Mouse (Mus musculus): Measurements from ENCODE around the gene Zfp366.
"Not testable (repeated sequence)": the region's sequence is repeated elsewhere in the genome, so short reads cannot be mapped to it uniquely, and the experiment has no call there.

Gene Zfp366

DNA sequence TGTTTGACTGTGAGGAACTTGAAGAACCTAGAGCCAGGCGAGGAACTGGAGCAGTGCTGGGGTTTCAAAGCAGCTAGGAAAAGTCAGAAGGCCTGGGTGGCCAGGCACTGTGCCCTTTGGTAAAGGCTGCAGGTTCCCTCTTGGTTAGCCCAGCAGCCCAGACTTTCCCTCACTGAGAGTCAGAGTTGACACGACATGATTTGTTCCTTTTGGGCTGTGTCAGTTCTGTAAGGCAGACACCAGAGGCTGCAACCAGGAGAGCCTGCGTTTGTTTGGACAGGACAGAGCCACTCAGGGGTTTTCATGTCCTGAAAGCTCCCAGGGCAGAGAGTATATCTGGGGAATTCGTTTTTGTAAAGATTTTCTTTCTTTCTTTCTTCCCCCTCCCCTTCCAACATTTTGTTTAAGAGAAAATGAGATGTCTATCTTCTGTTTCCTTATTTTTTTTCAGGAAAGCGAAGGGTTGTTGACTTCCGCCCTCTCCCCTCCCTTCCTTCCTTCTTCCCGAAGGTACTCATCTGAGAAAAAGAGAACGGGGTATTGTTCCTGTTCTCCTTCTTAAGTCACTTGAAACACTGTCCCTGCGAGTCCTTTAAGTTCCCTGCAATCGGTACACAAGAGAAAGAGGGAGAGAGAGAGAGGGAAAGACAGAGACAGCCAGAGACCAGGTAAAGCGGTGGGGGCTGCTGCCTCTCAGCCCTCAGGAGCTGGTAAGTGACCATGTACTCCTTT lies at the start of gene Zfp366:
TSS of gene Zfp366 (plus strand) at position 669 of the 732 bp plus-strand sequence.
- DNase-seq, result no peak

DNA sequence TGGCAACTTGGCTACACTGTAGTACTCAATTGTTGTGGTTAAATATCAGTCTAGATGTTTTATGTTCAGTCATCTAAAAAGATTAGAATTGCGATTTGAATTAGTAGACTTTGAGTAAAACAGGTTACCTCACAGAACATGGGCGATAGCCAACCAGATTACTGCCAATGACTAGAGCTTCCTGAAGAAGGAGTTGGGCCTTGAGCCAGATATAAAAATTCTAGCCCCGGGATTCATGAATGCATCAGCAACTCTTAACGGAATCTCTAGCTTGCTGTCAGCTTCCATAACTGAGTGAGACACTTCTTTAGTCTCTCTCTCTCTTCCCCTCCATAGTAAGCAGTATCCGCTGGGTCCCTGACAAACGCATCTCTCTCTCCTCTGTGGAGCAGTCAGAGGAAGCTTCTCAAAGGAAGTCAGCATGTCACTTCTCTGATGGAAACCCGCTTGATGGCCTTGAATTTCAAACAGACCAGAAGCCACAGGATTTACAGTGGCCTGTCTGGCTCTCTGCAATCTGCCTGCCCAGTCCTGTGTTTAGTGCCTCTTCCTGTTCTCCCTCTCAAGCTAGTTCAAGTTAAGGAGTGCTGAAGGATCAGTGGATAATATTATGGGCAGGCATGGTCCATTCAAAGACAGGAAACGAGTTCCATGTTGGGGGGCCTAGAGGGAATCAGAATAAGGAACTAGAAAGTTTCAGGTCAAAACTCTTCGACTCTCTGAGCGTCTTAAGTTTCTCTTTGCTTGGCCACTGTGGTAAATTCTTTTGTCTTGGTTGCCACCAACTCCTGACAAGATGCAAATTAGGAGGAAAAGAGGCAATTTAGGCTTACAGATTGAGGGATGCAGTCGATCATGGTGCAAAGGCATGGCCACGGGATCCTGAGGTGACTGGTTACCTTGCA lies 46.0 kb upstream of the Zfp366 start:
- DNase-seq, result no peak

DNA sequence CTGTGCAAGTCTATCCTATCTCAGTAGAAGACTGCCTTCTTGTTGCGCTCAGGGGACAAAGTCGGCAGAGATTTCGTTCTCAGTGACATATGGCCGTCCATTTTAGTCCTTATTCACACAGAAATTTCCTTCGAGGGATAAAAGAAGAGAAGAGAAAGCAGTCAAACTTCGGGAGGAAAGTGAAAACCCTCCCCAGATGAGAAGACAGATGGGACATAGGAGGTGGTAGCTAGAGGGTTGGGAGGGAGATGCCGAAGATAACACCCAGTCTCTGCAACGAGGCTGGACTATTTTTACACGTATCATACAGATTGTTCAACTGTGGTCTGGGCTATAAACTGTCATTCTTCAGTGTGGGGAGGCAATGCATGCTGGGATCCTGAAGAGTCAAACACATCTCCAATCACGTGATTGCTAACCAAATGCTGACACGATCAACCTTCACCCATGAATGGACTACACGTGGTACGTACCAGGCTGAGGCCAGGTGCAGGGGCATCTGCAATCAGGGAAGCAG lies 38.2 kb upstream of the Zfp366 start:
- DNase-seq, result no peak

DNA sequence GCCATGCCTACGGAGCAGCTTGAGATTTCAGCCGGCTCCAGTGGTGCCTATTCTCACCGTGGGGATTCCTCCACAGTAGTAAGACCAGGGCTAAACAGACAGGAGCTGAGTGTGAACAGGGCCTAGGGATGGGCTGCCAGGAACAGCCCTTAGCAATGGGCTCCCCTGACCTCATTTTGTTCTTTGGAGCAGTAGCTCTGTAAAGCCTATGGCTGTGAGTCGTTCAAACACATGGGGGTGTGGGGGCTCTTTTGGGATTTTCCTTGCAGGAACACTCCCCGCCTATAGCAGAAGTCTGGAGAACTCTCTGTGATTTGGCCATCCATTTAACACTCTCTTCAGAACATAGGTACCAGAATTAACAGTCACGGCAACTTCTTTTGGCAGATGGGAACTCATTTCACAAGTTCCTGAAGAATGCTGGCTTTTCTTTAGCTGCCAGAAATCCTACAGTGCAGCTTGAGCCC lies 36.9 kb upstream of the Zfp366 start:
- no peak for DNase-seq

DNA sequence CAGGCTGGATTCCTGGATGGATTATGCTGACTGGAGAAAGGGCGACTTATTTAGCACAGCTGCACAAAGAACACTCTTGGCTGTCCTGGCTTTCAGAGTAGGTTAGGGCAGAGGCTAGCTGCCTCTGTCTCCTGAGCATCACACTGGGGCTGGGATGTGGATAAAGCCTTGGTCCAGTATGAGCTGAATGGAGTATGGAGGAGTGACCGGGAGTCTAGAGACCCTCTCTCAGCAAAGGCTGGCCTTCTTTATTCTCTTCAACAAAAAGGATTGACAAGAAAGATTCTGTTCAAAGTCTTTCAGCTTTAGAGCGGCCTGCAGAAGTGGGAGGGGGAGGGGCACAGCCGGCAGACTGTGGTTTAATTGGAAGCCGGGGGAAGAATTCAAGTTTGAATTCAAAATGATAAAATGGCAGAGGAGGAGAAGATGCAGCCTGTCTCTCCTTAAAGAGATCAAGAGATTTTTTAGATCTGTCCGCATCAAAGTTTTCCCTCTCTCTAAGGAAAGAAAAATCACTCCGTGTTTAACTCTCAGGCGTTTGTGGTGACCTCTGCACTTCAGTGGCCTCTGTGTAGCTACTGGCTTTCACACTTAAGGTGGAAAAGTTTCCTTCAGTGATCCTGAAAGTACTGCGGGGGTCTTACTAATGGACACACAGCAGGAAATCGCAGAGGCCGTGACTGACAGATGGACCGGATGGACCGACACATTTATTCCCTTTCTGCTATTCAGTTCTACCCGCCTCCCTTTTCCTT lies 34.9 kb upstream of the Zfp366 start:
- DNase-seq, result peak; percentile 68

DNA sequence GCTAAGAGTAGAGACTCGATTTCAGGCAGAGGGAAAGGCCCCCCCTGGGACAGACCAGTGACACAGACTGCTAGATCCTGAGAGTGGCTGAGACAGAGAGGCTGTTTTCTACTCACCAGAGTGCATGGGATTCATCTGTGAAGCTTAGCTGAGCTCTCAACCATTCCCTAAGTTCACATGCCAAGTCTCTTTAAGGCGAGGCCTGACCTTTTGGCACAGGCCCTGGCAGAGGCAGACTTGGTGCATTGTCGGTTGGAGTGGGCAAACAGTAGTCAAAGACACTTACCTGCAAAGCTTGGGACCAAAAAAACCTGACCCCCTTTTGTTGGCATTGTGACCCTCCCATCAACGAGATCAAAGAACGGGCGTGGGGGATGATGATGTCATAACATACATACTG lies 34.0 kb upstream of the Zfp366 start:
- no peak for DNase-seq

DNA sequence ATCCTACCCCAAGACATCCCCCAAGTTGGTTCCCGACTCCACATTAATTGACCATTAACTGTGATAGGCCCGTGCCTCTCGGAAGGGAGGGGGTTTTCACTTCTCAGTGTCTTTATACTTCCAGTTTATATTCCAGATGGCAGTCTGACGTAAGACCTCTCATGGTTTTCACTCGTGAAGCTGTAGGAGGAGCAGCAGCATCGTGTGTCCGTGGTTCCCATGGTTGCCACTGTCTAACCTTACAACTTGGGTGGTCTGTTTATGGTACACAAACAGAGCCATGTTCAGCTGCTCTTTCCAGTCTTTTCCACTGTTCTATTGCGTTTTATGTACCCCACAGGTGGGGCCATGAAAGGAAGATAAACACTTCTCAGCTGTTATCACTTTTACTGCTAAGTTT lies 33.5 kb upstream of the Zfp366 start:
- no peak for DNase-seq

DNA sequence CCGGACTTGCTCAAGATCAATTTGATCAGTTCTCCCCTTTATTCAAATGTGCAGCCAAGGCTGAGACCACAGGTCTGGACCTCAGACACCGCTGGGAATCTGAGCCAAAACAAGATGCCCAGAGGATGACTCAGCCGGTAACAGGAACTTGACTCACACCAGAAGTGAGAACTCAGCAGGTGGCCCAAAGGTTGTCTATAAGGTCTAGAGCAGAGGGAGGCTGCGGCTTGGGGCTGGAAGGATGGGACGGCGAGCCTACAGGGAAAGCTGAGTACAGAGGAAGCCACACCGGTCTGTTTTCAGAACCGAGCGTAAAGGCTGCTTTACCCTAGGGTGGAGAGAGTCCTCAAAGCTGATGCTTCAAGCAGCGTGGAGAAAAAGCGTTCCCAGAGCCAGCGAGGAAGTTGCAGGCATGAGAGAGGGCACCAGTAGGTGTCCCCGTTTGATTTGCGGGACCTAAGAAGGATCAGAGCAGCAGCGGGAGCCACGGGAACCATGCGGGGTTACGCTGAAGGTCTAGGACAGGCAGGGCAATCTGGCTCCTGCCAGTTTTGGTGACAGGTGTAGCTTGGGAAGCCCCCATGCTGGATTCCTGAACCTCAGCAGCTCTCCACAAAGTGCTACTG lies 32.2 kb upstream of the Zfp366 start:
- DNase-seq, result no peak

DNA sequence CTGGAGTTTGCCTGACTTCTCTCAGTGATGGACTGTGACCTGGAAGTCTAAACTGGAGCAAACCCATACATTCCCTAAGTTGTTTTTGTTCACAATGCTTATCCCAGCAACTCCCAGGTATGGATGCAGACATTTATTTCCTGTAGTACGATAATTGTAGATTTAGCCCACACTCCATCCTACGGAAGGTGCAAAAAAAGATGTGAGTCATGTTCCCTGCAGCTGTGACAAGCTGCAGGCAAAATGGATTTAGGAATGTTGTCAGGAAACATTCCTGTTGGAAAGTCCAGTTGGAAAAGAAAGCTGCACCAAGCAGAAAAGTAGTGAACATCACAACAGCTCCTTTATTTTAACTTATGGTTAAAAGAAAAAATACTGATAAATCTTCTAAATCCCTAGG lies 26.9 kb upstream of the Zfp366 start:
- DNase-seq, result no peak

DNA sequence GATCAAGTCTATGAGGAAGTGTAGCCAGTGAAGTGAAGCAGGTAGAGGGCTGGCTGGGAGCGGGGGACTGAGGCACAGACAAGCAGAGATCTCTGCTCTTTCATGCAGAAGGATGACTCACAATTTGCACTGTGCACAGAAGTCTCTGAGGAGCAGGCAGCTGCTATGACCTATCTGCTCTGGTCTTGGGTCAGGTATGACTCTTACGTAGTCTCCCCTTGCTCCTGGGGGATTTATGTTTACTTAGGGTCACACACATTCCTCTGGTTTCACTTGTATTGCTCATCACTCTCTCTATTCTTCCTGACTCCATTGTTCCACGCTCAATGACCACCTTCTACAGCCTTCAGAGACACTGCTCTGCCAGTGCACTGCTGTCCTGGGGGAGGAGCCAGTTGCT lies 25.9 kb upstream of the Zfp366 start:
- DNase-seq, result no peak

DNA sequence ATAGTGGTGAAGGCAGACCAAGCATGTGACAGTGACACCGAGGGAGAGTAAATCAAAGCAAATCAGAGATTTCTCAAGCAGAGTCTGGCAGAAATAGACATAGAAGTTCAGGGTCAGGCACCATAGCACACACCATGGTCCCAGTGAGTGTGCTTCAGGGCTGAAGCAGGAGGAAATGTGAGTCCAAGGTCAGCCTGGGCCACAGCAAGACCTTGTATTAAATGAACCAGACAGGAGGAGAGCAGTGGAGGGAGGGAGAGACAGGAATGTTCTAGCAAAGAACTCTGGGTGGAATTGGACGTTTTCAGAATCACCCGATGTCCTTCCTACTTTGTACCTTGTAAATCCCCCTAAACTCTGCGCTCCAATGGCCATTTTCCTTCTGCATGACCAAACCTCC lies 21.6 kb upstream of the Zfp366 start:
- DNase-seq, result no peak

DNA sequence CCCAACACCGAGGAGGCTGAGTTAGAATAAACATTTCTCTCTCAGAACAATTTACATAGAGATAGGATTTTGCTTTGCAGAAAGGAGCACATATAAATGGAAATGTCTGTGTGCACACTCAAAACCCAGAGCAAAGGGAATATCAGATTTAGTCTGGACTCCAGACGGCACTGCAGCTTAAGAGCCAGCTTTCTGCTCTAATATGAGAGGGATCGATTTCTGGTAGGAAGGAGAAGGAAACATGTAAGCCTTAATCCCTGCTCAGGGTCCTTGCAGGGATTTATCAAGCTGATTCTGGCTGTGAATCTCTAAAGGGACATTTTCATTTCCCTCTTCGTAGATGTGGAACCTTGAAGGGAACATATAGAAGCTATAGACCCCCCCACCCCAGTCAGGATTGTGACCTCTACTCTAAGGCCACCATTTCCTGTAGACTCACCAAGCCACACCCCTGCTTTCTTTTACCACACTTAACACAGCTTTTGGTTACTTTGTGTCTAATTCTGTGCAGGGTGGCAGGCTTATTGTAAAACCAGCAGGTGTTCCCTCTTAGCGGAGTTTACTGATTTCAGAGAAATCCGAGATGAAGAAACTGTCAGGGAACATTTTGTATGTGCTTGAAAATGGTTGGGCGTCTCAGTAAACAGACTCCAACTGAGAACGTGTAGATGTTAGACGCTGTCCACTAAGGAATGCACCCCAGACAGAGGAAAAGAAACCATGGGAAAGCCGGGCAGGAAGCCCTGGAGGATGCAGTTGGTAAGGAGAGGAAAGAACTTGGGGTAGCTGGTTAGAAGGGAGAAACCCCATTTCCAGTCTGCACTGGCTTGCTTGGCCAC lies 20.9 kb upstream of the Zfp366 start:
- no peak for DNase-seq

DNA sequence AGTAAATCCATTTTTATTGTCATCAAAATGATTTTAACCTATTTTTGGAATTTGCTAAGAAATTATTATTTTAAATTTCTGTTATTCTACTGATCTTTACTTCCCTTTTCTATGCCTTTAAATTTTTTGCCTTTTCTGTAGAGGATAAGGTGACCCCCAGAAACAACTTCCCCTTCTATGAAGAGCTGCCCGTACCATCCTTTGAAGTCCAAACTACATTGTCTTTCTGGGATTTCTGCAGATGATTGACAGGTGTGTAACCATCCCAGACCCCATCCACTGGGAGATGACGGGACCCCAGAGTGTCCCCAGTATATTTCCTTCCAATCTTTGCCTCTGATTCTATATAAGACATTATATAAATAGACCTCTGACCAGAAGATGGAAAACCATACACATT lies 20.3 kb upstream of the Zfp366 start:
- no peak for DNase-seq

DNA sequence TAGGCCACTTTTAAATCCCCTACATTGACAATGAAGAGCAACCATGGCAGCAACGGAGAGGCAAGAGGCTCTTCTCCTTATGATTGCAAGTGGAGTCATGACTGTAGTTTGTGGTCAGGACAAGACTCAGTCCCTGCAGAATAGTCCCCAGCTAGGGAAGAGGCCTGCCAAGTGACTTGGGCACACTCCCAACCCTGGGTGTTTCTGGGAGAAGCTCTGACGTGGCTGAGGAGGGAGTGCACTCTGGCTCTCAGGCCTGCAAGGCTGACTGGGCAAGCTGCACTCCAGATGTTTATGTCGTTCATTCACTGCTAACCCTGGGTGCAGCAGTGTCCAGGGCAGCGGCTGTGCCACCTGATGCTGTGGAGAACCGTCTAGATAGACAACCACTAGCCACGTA lies 15.2 kb upstream of the Zfp366 start:
- no peak for DNase-seq

DNA sequence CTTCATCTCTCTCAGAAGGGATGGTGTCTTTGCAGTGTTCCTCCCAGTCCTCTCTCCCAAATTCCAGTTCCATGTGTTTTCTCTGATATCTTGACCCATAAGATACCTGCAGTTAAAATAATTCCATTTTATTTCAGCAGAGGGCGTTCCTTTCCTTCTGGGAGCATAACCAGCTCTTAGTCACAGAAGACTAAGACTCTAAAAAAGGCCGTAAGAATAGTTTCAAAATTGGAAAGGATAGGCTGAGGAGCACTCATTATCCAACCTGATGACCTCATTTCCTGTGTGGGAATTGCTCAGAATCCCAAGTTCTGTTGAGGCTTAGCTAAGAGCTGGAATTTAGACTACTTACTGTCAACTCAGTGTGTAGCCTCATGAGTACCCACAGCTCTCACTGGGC lies 14.3 kb upstream of the Zfp366 start:
- DNase-seq, result no peak

DNA sequence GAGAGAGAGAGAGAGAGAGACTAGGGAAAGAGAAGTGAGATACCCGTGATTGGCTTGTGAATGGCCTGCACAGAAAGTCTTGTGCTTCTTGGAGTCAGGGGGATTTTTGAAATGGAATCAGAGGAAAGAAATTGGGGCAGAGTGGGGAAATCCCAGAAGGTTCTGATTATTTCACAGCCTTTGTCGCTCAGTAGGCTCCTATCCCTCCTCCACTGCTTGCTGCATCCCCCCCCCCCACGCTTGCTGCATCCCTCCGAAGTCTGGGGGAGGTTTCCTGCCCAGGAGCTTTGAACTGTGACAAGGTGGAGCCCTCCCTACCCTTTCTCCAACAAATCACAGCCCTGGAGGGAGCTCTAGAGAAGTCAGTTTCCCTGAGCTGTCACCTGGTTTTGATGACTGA lies 10.8 kb upstream of the Zfp366 start:
- no peak for DNase-seq

DNA sequence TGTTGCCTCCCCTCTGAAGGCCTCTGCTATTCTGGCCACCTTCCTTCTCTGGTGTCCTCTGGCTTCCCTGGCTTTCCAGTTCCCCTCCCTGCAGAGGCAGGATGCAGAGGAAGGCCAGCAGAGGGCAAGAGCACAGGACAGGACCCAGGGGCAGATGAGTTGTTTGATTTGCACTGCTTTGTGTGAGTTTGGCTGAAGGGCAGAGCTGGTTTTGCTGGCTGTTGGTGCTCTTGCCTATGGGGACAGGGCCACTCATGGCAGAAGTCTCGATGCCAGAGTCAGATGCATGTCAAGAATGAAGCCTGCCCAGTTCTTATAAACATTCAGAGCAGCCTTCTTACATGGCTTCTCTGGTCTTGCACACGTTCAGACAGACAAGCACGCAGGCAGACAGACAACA lies 1.8 kb upstream of the Zfp366 start:
- DNase-seq, result not testable (repeated sequence)

DNA sequence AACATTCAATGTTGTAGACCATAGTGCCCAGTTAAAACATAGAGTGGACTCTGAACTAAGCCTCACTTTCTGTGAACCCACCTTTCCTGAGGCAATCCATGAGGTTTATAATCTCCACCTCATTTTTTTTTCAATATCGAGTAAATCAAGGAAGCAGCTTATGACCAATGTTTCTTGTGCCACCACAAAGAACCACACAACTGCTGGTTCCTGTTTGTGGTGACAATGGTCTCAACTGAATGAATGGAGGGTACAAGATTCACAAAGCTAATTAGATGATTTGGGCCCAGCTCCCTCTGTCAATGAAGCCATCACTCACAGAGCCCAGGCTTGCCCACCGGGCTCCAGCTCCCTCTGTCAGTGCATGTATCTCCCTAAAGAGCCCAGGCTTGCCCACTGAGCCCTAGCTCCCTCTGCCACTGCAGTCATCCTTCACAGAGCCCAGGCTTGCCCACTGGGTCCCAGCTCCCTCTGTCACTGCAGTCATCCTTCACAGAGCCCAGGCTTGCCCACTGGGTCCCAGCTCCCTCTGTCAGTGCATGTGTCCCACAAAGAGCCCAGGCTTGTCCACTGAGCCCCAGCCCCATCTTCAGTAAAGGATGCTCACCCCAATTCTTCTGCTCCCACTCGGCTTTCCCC lies 1.2 kb upstream of the Zfp366 start:
- DNase-seq, result no peak

DNA sequence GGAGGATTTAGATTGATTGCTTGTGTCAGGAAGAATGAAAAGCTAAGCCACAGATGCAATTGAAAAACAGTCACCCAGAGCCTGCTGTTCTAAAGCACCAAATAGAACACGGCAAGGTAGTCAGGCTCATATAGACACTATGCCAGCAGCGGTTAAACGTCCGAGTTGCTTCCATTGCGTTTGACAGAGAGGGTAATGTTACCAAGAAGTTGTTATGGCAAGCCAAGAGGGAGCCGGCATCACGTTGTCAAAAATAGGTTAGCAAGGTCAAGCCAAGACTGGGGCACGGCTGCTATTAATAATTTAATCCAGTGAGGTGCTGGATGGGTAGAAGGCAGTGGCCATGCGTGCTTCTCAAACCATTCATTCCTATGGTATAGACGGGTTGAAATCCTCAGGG lies 950 bp downstream of the Zfp366 start:
- no peak for DNase-seq

DNA sequence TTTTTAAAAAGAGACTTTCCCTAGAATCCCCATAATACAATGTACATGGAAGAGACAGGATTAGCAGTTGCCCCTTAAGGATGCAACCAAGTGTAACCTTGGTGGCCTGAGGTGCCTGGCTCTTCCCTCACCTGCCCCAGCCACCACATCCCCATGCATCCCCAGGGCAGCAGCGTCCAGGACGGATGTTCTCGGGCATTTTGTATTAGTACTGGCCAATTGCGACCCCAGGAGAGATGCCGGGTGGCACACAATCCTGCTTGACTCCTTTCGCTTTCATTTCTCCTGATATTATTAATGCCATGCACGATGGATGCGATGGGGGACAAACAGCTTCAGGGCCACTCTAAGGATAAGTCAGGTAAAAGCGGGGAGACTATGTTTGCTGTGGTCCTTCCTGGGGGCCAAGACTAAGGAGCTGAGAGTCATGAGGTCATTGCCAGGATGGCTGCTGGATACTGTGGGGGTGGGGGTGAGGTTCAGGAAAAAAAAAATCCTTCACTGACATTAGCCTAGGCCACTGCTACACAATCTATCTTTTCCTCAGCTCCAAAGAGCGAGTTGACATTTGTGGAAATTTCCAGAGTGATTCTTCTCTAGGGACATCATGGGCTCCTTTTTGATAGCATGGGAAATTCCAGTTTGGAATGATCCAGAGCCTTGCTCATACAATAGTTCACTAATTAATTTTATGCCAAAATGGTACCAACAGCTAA lies 1.7 kb downstream of the Zfp366 start:
- DNase-seq, result no peak

DNA sequence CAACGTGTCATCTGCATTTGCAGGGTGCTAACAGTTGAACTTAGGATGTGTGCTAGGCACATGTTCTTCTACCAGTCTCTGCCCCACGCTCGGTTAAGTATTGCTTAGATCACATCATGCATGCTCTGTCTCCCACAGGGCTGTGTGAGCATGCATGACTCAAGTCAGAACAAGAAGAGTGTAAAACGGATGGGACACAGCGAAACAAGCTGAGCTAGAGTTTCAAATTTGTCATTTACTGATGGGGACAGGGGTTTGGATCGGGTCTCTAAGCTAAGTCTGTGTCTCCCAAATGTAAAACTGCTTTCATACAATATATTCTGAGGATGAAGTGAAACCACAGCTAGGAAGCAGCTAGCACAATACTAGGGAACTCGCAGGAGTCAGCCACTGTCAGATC lies 2.2 kb downstream of the Zfp366 start:
- DNase-seq, result no peak

All from right cerebral cortex, postnatal 4 days (tissue).